Mouse (Mus musculus) kidney, postnatal 0 days (tissue): ENCODE data around the gene Sos1. TPM values are rescaled to one million over a fixed set of nuclear protein-coding genes. Genes with fewer than 3 reads are reported as not detected.

ENCODE experiments used
- ATAC-seq: fragments of 200-750 bp; cut with Nextera tagmentation; replicated peaks from 2 replicates; pipeline ENCODE4 v1.8.0; 2017; ENCODE audit warnings: low read depth, moderate number of reproducible peaks, moderate TSS enrichment, moderate library complexity; ENCODE audit not compliant: low FRiP score
- DNase-seq: peaks from one replicate; pipeline ENCODE4 v3.0.0-alpha.2; 2016; ENCODE audit warnings: low spot score
- H3K27ac ChIP-seq: fragments of 300-500 bp; sonication (generic); 2 replicates; pipeline ENCODE4 v1.5.1; 2014; ENCODE audit warnings: mild to moderate bottlenecking
- H3K27me3 ChIP-seq: fragments of 300-500 bp; sonication (generic); 2 replicates; pipeline ENCODE4 v1.6.1; 2014; ENCODE audit warnings: low read length, mixed read lengths; ENCODE audit not compliant: insufficient read depth
- H3K36me3 ChIP-seq: fragments of 300-500 bp; sonication (generic); 2 replicates; pipeline ENCODE4 v1.6.1; 2014; ENCODE audit warnings: low read length, mixed read lengths; ENCODE audit not compliant: insufficient read depth
- H3K4me1 ChIP-seq: fragments of 300-500 bp; sonication (generic); replicated peaks from 2 replicates; pipeline ENCODE4 v1.6.1; 2014; ENCODE audit warnings: antibody characterized with exemption, low read length, mixed read lengths; ENCODE audit not compliant: insufficient read depth
- H3K4me2 ChIP-seq: fragments of 300-500 bp; sonication (generic); 2 replicates; pipeline ENCODE4 v1.6.1; 2014; ENCODE audit warnings: mild to moderate bottlenecking, low read length, moderate library complexity, mixed read lengths
- H3K4me3 ChIP-seq: fragments of 300-500 bp; sonication (generic); replicated peaks from 2 replicates; pipeline ENCODE4 v1.5.1; 2014; ENCODE audit warnings: low read depth, low read length
- H3K9ac ChIP-seq: fragments of 300-500 bp; sonication (generic); 2 replicates; pipeline ENCODE4 v1.6.1; 2014; ENCODE audit warnings: low read depth, low read length
- H3K9me3 ChIP-seq: fragments of 300-500 bp; sonication (generic); replicated peaks from 2 replicates; pipeline ENCODE4 v1.6.1; 2016; ENCODE audit warnings: low read length, inconsistent platforms, mixed read lengths
- CTCF ChIP-seq: IDR thresholded peaks from 2 replicates; pipeline ENCODE4 v1.5.1; 2016; ENCODE audit warnings: antibody characterized with exemption, low read depth, mild to moderate bottlenecking, moderate library complexity
- WGBS: fragments of 180-500 bp; shearing (Covaris S2); extraction: QIAGEN DNeasy Blood & Tissue Kit; methylation state at CpG from one replicate; pipeline ENCODE4 v1.1.7; 2014; 5-methylcytosine and 5-hydroxymethylcytosine counted together
- polyA plus RNA-seq: library from polyadenylated mRNA; unstranded; fragments of >200 nt; fragmentation: Nextera tagmentation; extraction: Ambion mirVana; gene quantifications from 2 replicates; pipeline ENCODE4 v1.2.1, GENCODE M21; 2015

The Sos1 gene
- 4.3 and 4.8 TPM in 2 replicates for polyA plus RNA-seq

DNA sequence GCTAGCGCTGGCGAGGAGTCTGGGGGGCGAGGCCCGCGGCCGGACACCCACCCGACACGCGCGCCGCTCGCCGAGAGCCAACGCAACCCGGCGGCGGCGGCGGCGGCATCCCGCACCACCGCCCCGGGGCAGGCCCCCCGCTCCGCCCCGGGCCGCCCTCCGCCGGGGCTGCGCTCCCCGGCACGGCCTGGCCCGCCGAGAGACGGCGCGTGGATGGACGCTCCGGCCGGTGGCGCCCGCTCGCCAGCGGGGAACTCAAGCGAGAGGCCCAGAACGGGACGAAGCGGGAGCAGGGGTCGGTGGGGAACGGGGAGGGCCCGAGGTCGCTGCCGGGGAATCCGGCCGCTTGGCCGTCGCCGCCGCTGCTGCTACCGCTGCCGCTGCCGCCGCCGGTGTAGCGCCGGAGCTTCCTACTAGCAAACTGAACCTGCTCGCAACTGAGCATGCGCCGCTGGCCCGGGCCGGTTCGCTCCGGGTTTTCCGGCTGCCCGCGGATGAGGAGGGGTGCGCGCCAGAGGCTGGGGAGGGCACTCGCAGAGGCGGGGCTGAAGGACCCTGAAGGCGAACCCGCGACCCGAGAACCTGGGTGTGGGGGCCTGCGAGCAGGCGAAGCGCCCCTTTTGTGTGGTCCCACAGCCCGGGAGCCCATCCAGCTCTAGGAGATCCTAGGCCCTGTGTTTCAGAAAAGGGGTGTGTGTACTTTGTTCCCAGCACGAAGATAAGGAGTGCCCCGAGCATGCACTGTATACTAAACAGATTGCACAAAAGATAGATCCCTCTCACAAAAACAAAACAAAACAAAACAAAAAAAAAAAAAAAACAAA, at the start of gene Sos1:
Sos1 (minus strand) TSS at position 423 of the 824 bp plus-strand sequence.
- Histone ChIP-seq H3K27me3 (no peaks in the 10 kb centered on the region), H3K4me2 (peak within 1 kb of the TSS; percentile 66), H3K9me3 (no peaks in the 10 kb centered on the region), H3K36me3 (no peaks in the 10 kb centered on the region), H3K9ac (peak within 1 kb of the TSS; percentile 97), H3K27ac (peak within 1 kb of the TSS; percentile 98), H3K4me3 (peak within 1 kb of the TSS; percentile 86), H3K4me1 (peaks cover 16% of the 10 kb centered on the region)
- no peak for TF ChIP-seq CTCF
- WGBS = under 1% methylated on average over 77 of the region's 90 CpGs
- DNase-seq (peak; percentile 96), ATAC-seq (peak; percentile 75)

- no peak overlapping the region for H3K9ac ChIP-seq
- TF ChIP-seq CTCF = no peak
- H3K27me3 ChIP-seq = no peaks in the 10 kb centered on the region
- no peaks in the 10 kb centered on the region for H3K36me3 ChIP-seq
- no peaks in the 10 kb centered on the region for H3K9me3 ChIP-seq
- H3K4me2 ChIP-seq = no peak overlapping the region
- ATAC-seq (no peak), DNase-seq (no peak)
- no peaks in the 10 kb centered on the region for H3K4me1 ChIP-seq
- no peak overlapping the region for H3K4me3 ChIP-seq
- WGBS = 82% methylated on average over 3 of the region's 3 CpGs
- H3K27ac ChIP-seq = no peak overlapping the region
These were observed 43.0 kb upstream of the Sos1 start for GRCm38 (mm10) chr17:80523231-80523630.

DNA sequence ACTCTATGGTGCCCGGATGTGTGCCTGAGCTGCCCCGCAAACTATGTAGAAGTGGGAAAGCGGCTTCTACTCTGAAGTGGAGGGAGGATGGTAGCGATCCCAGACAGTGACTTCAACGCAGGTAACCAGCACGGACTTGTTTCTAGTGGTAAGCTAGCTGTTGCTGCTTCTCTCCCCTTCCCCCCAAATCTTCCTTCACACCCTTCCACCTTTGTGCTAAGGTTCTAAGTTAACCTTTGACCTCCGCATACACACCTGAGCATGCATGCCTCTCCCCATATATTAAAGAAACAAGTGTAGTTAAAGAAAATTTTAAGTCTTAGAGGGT, 41.9 kb upstream of the Sos1 start:
- Histone ChIP-seq H3K9ac (no peak overlapping the region), H3K27ac (no peak overlapping the region), H3K4me1 (no peaks in the 10 kb centered on the region), H3K36me3 (no peaks in the 10 kb centered on the region), H3K9me3 (no peaks in the 10 kb centered on the region), H3K4me2 (no peak overlapping the region), H3K27me3 (no peaks in the 10 kb centered on the region), H3K4me3 (no peak overlapping the region)
- ATAC-seq (no peak), DNase-seq (no peak)
- TF ChIP-seq CTCF = no peak
- 78% methylated on average over 7 of the region's 7 CpGs for WGBS

GRCm38 (mm10) chr17:80521521-80522228, 41.4 kb upstream of the Sos1 start:
- DNase-seq (no peak), ATAC-seq (no peak)
- no peaks in the 10 kb centered on the region for H3K27me3 ChIP-seq
- no peak overlapping the region for H3K9ac ChIP-seq
- H3K27ac ChIP-seq = no peak overlapping the region
- H3K4me2 ChIP-seq = no peak overlapping the region
- TF ChIP-seq CTCF = no peak
- WGBS = 73% methylated on average over 4 of the region's 4 CpGs
- H3K36me3 ChIP-seq = no peaks in the 10 kb centered on the region
- H3K9me3 ChIP-seq = no peaks in the 10 kb centered on the region
- no peaks in the 10 kb centered on the region for H3K4me1 ChIP-seq
- H3K4me3 ChIP-seq = no peak overlapping the region

DNA sequence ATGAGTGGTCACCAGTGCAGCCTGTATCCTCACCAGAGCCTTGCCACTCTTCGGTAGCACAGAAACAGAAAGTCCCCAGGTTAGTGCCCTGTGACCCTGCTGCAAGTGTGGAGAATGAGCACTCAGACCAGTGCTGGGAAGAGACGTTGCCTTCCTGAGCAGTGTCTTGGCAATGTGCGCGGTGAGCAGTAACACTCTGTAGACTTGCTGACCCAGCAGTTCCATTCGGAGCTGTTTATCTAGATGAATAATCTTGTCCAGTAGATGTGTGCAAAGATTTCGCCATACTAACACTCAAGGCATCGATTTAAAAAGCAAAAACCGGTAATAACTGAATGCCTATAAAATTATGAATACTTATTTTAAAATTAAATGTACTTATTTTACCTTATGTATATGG, 40.3 kb upstream of the Sos1 start:
- Histone ChIP-seq H3K4me1 (no peaks in the 10 kb centered on the region), H3K4me2 (no peak overlapping the region), H3K27me3 (no peaks in the 10 kb centered on the region), H3K9ac (no peak overlapping the region), H3K36me3 (no peaks in the 10 kb centered on the region), H3K4me3 (no peak overlapping the region), H3K9me3 (no peaks in the 10 kb centered on the region), H3K27ac (no peak overlapping the region)
- 69% methylated on average over 8 of the region's 8 CpGs for WGBS
- no peak for DNase-seq
- TF ChIP-seq CTCF = no peak
- ATAC-seq = no peak

GRCm38 (mm10) chr17:80518811-80519210, 38.6 kb upstream of the Sos1 start:
- Histone ChIP-seq H3K4me2 (no peak overlapping the region), H3K36me3 (no peaks in the 10 kb centered on the region), H3K9me3 (no peaks in the 10 kb centered on the region), H3K27me3 (no peaks in the 10 kb centered on the region), H3K4me3 (no peak overlapping the region), H3K27ac (no peak overlapping the region), H3K9ac (no peak overlapping the region), H3K4me1 (no peaks in the 10 kb centered on the region)
- no peak for TF ChIP-seq CTCF
- 90% methylated on average over 12 of the region's 12 CpGs for WGBS
- no peak for DNase-seq
- ATAC-seq = no peak
